Comparison of ENCODE assay signal across 8 mouse cellular contexts in the genomic region with DNA sequence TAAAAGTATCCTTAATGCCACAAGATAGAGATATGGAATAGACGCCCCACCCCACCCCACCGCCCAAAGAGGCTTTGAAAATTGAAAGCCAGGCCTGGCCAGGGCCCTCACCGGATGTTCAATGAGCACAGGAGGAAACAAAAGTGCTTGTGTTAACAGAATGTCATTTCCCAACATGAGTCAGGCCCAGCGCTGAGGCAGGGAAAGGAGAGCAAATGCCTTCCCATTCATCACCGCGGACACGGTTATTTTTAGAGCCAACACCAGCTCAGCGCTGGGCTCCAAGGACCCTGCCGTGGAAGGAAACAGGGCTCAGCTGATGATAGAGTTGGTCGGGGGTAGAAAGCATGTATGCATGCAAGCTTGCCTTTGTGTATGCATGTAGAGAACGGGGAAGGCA. TPM values are rescaled to one million over a fixed set of nuclear protein-coding genes. Genes with fewer than 3 reads are reported as not detected.
DNase-seq lines count a peak whose midpoint lies in the region; ATAC-seq lines count a peak whose summit lies in the region.
"Had no signal": no experiment of that assay in that cellular context is flagged by ENCODE, and none has a peak within 500 bp of the region (broad histone marks: within the 10 kb centered on the region; RNA-seq: fewer than 3 reads in every experiment).

No protein-coding gene starts in this region.

- 15% methylated on average over 11 of the region's 11 CpGs for WGBS in hindbrain, embryonic 15.5 days
- 21% methylated on average over 11 of the region's 11 CpGs for WGBS in liver, embryonic 15.5 days (ENCODE audit: insufficient replicate concordance)
- 67% methylated on average over 11 of the region's 11 CpGs for WGBS in forebrain, embryonic 16.5 days

- peak; percentile 61; the same call in 1 of the 2 replicates for ATAC-seq in hindbrain, embryonic 15.5 days (ENCODE audit: low FRiP score, low read depth)
- ATAC-seq in liver, embryonic 15.5 days (ENCODE audit: insufficient read depth), result peak; percentile 54
- ATAC-seq in forebrain, embryonic 16.5 days, result no peak

- H3K4me3 ChIP-seq in hindbrain, embryonic 15.5 days, result no peak overlapping the region
- H3K4me3 ChIP-seq in liver, embryonic 15.5 days (replicated peaks), result no peak overlapping the region
- H3K4me3 ChIP-seq in forebrain, embryonic 16.5 days (replicated peaks; ENCODE audit: low read length), result no peak overlapping the region
- H3K4me3 ChIP-seq: limb, embryonic 12.5 days had no signal

- no peak overlapping the region for H3K9ac ChIP-seq in hindbrain, embryonic 15.5 days
- H3K9ac ChIP-seq in liver, embryonic 15.5 days, result no peak overlapping the region
- H3K9ac ChIP-seq in forebrain, embryonic 16.5 days (replicated peaks; ENCODE audit: low read depth, low read length), result no peak overlapping the region
- H3K9ac ChIP-seq: limb, embryonic 12.5 days had no signal

- H3K27me3 ChIP-seq in hindbrain, embryonic 15.5 days, result no peaks in the 10 kb centered on the region
- no peaks in the 10 kb centered on the region for H3K27me3 ChIP-seq in liver, embryonic 15.5 days
- no peaks in the 10 kb centered on the region for H3K27me3 ChIP-seq in forebrain, embryonic 16.5 days (replicated peaks; ENCODE audit: control insufficient read depth, insufficient read depth, low read length)

- no peaks in the 10 kb centered on the region for H3K36me3 ChIP-seq in hindbrain, embryonic 15.5 days
- no peaks in the 10 kb centered on the region for H3K36me3 ChIP-seq in liver, embryonic 15.5 days (replicated peaks)
- no peaks in the 10 kb centered on the region for H3K36me3 ChIP-seq in forebrain, embryonic 16.5 days (ENCODE audit: control insufficient read depth, insufficient read depth)
- H3K36me3 ChIP-seq: limb, embryonic 12.5 days had no signal

- peak; percentile 27 for DNase-seq in CD4-positive helper T cell, adult 2 months (ENCODE audit: low read depth, low spot score)
- DNase-seq in Muller cell, postnatal 12 days (ENCODE audit: inconsistent ontology term), result peak; percentile 44
- peak; percentile 14 for DNase-seq in gastrocnemius, postnatal 14 days
- DNase-seq in yolk sac, embryonic 10.5 days (ENCODE audit: low spot score), result peak; percentile 28

- H3K4me1 ChIP-seq in hindbrain, embryonic 15.5 days (replicated peaks), result peaks cover 18% of the 10 kb centered on the region
- no peaks in the 10 kb centered on the region; the same call in 1 of the 2 replicates for H3K4me1 ChIP-seq in liver, embryonic 15.5 days (replicated peaks)
- H3K4me1 ChIP-seq in forebrain, embryonic 16.5 days (replicated peaks; ENCODE audit: control insufficient read depth, insufficient read depth, low read length), result no peaks in the 10 kb centered on the region

- H3K4me2 ChIP-seq in hindbrain, embryonic 15.5 days, result no peak overlapping the region
- H3K4me2 ChIP-seq in liver, embryonic 15.5 days, result no peak overlapping the region
- no peak overlapping the region for H3K4me2 ChIP-seq in forebrain, embryonic 16.5 days (ENCODE audit: low read length)
- H3K4me2 ChIP-seq: limb, embryonic 12.5 days had no signal

- H3K27ac ChIP-seq in hindbrain, embryonic 15.5 days (replicated peaks), result no peak overlapping the region; the same call in 1 of the 2 replicates
- H3K27ac ChIP-seq in liver, embryonic 15.5 days (replicated peaks), result 0 out of 2 replicates have a peak overlapping the region, but pooled peaks have one; percentile 33
- no peak overlapping the region for H3K27ac ChIP-seq in forebrain, embryonic 16.5 days (ENCODE audit: low read length)
- H3K27ac ChIP-seq: limb, embryonic 12.5 days had no signal

- intact Hi-C loops in gastrocnemius, postnatal 14 days (cut with DNase I; ENCODE audit: low total_unique reads), result no loop called here

- H3K9me3 ChIP-seq in hindbrain, embryonic 15.5 days, result no peaks in the 10 kb centered on the region
- no peaks in the 10 kb centered on the region for H3K9me3 ChIP-seq in liver, embryonic 15.5 days (replicated peaks)
- H3K9me3 ChIP-seq in forebrain, embryonic 16.5 days (ENCODE audit: control insufficient read depth, low read length), result 0 out of 2 replicates have a peak, but pooled peaks cover 2% of the 10 kb centered on the region
- H3K9me3 ChIP-seq: limb, embryonic 12.5 days had no signal

RNA-seq across cellular contexts. Expression of gene Lclat1, which starts 40.4 kb away (rescaled TPM):
- total RNA-seq in gastrocnemius, postnatal 14 days (2021), result 10 to 100 TPM; 10.8 to 11.7 TPM
- polyA plus RNA-seq in hindbrain, embryonic 15.5 days (2015; fragmentation: Nextera tagmentation; extraction: Ambion mirVana), result 12.5 and 16.2 TPM in 2 replicates
- 2.2 and 2.5 TPM in 2 replicates for polyA plus RNA-seq in liver, embryonic 15.5 days (2015; fragmentation: Nextera tagmentation; extraction: Ambion mirVana)
- polyA plus RNA-seq in forebrain, embryonic 16.5 days (2015; fragmentation: Nextera tagmentation; extraction: Ambion mirVana), result 9.6 and 9.8 TPM in 2 replicates
